Mouse (Mus musculus) right cerebral cortex, postnatal 4 days (tissue): ENCODE data around the gene Birc2.

Experiments
- DNase-seq: peaks from one replicate; pipeline ENCODE4 v3.0.0-alpha.2; 2022

Gene Birc2

DNA sequence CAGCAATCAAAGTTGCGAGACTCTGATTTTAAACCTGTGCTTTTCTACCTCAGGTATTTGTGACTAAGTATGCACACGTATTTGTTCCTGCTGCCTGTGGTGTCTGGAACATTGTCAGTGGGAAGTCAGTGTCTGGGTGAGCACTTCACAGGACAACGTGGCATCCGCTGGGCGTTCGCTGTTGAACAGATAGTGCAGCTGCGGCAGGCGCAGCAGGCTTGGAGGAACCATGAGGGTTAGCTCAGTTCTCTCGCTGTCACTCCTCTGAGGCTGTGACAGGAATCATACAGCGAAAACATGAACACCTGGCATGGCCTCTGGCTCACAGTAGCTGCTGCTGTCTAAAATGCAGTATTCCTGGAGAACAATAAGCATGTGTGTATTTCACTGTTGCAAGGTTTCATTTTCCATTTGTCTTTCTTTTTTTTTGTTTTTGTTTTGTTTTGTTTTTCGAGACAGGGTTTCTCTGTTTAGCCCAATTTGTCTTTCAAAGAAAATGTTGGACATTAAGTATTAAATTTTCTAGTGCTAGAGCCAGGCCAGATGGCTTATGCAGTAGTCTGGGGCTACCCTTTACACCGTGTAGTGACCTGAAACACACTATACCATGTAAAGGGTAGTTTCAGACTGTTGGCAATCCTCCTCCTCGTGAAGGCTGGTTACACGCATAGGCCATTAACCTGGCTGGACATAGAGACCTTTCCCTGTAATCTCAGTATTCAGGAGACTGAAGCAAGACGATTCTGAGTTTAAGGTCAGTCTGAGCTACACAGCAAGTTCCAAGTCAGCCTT, 52.8 kb downstream of the Birc2 start:
- no peak for DNase-seq

DNA sequence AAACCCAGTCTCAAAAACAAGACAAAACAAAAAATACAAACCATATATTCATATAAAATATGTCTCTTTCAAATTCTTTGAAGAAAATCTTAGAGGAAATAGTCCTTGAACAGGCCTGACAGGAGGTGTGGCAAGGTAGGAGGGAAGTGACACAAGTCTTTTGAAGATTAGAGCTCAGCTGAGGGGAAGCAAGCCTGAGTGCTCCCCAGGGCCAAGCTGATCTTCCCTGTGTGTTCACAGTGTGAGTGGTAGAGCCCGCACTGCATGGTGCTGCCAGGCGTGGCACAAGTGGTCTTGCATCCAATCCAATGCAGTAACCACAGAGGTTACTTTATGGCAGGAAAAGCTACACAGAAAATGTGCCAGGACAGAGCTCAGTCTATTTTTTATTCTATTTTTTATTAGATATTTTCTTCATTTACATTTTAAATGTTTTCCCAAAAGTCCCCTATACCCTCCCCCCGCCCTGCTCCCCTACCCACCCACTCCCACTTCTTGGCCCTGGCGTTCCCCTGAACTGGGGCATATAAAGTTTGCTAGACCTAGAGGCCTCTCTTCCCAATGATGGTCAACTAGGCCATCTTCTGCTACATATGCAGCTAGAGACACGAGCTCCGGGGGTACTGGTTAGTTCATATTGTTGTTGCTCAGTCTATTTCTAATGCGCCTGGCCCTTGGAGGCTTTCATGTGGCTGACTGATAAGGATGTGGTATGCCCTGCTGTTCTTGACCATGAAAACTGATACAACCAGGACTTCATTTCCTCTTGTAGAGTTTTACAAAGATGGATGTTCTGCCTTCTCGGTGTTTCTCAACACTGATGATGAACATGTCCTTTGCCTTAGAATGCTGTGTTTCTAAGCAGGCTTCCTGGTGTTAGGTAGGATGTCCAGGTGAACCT, 56.4 kb downstream of the Birc2 start:
- DNase-seq, result no peak

GRCm38 (mm10) chr9:7779786-7780185, 57.1 kb downstream of the Birc2 start:
- DNase-seq, result no peak

DNA sequence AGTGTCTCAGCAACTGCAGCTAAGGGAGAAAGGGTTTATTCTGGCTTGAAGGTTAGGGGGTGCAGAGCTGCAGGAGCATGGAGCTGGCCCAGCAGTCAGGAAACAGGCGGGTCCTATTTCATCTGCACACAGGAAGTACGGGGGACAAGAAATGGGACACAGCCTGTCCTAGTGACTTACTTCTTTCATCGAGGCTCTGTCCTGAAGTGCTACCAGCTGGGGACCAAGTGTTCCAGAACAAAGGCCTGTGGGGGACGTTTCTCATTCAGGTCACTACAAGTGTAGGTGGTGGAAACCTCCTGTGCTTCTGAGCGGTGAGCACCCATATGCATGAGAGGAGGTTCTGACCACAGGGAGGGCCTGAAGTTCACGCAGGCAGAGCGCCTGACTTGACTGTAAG, 58.1 kb downstream of the Birc2 start:
- DNase-seq, result no peak

GRCm38 (mm10) chr9:7777652-7778051, 59.2 kb downstream of the Birc2 start:
- DNase-seq, result no peak

GRCm38 (mm10) chr9:7776940-7777339, 59.9 kb downstream of the Birc2 start:
- DNase-seq, result no peak

DNA sequence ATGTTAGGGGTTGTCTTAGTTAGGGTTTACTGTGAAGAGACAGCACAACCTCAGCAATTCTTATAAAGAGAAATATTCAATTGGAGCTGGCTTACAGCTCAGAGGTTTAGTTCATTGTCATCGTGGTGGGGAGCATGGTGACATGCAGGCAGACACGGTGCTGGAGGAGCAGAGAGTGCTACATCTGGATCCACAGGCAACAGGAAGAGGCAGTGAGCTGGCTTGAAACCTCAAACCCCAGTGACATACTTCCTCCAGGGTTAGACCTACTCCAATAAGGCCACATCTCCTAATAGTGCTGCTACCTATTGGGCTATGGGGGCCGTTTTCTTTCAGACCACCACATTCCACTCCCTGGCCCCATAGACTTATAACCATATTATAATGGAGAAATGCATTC, 60.9 kb downstream of the Birc2 start:
- no peak for DNase-seq

- DNase-seq, result no peak
Observed at GRCm38 (mm10) chr9:7775011-7775410, 61.9 kb downstream of the Birc2 start.

DNA sequence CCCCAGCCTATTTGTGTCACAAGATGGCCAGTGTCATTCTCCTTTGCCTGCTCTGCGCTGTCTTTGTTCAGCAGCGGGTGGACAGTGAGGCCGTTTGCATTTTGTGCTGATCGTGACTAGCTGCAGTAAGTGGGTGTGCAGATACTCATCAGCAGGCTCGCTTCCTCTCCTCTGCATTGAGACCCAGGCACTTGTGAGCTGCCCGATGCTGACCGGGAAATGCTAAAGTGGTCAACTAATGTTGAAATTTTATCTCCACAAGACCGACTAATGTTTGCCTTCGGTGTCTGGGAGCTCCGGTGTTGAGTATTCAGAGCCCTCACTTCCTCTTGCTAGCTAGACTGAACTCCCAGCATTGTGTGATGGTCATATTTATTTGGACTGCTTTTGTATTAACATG, 62.3 kb downstream of the Birc2 start:
- DNase-seq, result no peak

DNA sequence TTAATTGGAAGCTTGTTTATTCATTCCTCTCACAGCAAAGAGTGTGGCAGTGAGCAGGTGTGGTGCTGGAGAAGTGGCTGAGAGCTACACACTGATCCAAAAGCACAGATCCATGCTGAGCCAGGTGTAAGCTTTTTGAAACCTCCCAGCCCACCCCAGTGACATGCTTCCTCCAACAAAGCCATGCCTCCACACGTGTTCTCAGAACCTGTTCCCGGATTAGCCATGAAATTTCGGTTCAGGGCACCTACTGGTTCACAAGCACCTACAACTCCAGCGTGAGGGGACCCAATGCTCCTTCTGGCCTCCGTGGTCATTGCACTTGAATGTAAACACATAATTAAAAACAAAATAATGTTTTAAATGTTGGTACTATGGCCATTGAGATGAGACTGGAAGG, 63.2 kb downstream of the Birc2 start:
- no peak for DNase-seq

DNA sequence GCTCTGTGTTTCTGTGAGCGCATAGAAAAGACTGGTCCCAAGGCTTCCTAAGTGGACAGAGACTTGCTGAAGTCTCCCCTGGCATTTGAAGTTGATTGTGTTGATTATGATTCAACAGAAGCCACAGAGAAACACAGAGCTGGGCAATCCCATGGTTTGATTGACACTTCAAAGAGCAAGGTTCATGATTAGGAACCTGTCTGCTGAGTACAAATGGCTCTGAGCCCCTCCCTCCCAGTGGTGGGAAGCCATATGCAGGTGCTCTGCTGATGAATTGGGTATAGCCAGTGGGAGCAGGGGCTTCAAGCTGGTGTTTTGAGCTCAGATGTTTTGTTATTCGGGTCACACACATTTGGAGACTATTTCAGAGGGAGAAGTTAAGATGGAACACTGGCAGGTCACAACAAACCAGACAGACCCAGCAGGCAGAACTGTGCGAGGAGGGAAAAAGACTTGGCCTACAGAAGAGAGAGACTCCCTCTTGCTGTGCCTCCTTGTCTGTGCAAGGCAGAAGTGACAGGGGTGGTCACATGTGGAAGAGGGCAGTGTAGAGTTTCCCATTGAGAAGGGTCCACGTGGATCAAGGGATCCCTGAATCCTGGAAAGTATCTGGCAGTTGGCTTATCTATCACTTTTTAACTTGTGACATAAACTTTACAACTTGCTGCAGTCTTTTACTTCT, 64.0 kb downstream of the Birc2 start:
- no peak for DNase-seq

GRCm38 (mm10) chr9:7772361-7772760, 64.5 kb downstream of the Birc2 start:
- DNase-seq, result no peak

DNA sequence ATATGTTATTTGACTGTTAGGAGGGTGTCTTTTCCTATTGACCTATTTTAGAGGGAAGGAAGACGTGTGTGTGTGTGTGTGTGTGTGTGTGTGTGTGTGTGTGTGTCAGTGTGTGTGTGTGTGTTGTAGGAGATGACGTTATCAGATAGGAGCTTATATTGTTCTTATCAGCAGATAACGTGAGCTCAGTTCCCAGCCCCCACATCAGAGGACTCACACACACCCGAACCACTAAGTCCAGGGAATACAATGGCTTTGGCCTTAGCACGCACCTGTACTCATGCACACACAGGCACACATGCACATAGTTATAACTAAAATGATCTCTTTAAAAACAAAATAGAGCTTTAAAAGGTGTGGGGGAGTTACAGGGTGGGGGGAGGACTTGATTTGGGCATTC, 67.4 kb downstream of the Birc2 start:
- no peak for DNase-seq

- no peak for DNase-seq
Observed at GRCm38 (mm10) chr9:7769081-7769480, 67.8 kb downstream of the Birc2 start.
